Mouse (Mus musculus): ENCODE measurements around the gene Zfp524. TPM values are rescaled to one million over a fixed set of nuclear protein-coding genes. Genes with fewer than 3 reads are reported as not detected.

Zfp524 gene
- polyA plus RNA-seq, 1 experiment = 15.7 TPM

GRCm38 (mm10) chr7:4975455-4975854 is 38.8 kb upstream of the Zfp524 start:
- Histone ChIP-seq H3K36me3 (ENCODE audit: control insufficient read depth, insufficient read depth) (no peaks in the 10 kb centered on the region), H3K27me3 (ENCODE audit: control insufficient read depth, insufficient read depth, insufficient read length) (peaks cover under 1% of the 10 kb centered on the region), H3K79me2 (ENCODE audit: control insufficient read depth, insufficient read depth) (no peaks in the 10 kb centered on the region), H3ac (ENCODE audit: control insufficient read depth, insufficient read length) (no peak overlapping the region), H3K4me3 (no peak overlapping the region), H3K4me2 (ENCODE audit: low read depth) (no peak overlapping the region)
- TF ChIP-seq SRF (IDR thresholded peaks at IDR 0.05; ENCODE audit: control insufficient read depth, insufficient read length, low read depth) (no peak), REST (IDR thresholded peaks at IDR 0.05; ENCODE audit: insufficient read depth, insufficient read length) (no peak)

GRCm38 (mm10) chr7:4976832-4977231 is 37.4 kb upstream of the Zfp524 start:
- Histone ChIP-seq H3ac (ENCODE audit: control insufficient read depth, insufficient read length) (no peak overlapping the region), H3K36me3 (ENCODE audit: control insufficient read depth, insufficient read depth) (no peaks in the 10 kb centered on the region), H3K27me3 (ENCODE audit: control insufficient read depth, insufficient read depth, insufficient read length) (peaks cover 6% of the 10 kb centered on the region), H3K4me2 (ENCODE audit: low read depth) (no peak overlapping the region), H3K4me3 (no peak overlapping the region), H3K79me2 (ENCODE audit: control insufficient read depth, insufficient read depth) (no peaks in the 10 kb centered on the region)
- TF ChIP-seq MAX (IDR thresholded peaks at IDR 0.05; ENCODE audit: low read depth) = no peak
- no peak for TF ChIP-seq USF1 (IDR thresholded peaks at IDR 0.05; ENCODE audit: low read depth)
- TF ChIP-seq MYOG (IDR thresholded peaks at IDR 0.05; ENCODE audit: control insufficient read depth in 1 of 3, insufficient read depth in 1 of 3, insufficient read length in 2 of 3, low read depth in 2 of 3) = no peak
- no peak for TF ChIP-seq TCF12 (IDR thresholded peaks at IDR 0.05; ENCODE audit: insufficient read depth, poor library complexity, severe bottlenecking)
- TF ChIP-seq CEBPB (IDR thresholded peaks at IDR 0.05; ENCODE audit: insufficient read depth, poor library complexity, severe bottlenecking) = no peak
- no peak for TF ChIP-seq REST (IDR thresholded peaks at IDR 0.05; ENCODE audit: insufficient read depth, insufficient read length)

GRCm38 (mm10) chr7:4988250-4988649 is 26.0 kb upstream of the Zfp524 start:
- Histone ChIP-seq H3K79me2 (ENCODE audit: control insufficient read depth, insufficient read depth) (no peaks in the 10 kb centered on the region), H3K36me3 (ENCODE audit: control insufficient read depth, insufficient read depth) (peaks cover 4% of the 10 kb centered on the region)

GRCm38 (mm10) chr7:4993347-4993998 is 20.7 kb upstream of the Zfp524 start:
- Histone ChIP-seq H3K4me2 (ENCODE audit: low read depth) (no peak overlapping the region), H3K79me2 (ENCODE audit: control insufficient read depth, insufficient read depth) (no peaks in the 10 kb centered on the region), H3K36me3 (ENCODE audit: control insufficient read depth, insufficient read depth) (peaks cover 4% of the 10 kb centered on the region), H3K4me3 (no peak overlapping the region), H3ac (ENCODE audit: control insufficient read depth, insufficient read length) (no peak overlapping the region), H3K27me3 (ENCODE audit: control insufficient read depth, insufficient read depth, insufficient read length) (no peaks in the 10 kb centered on the region)
- TF ChIP-seq MAX (IDR thresholded peaks at IDR 0.05; ENCODE audit: low read depth) = no peak
- TF ChIP-seq MYOG (IDR thresholded peaks at IDR 0.05; ENCODE audit: control insufficient read depth in 1 of 3, insufficient read depth in 1 of 3, insufficient read length in 2 of 3, low read depth in 2 of 3) = no peak

More at GRCm38 (mm10) chr7:4988250-4988649, 26.0 kb upstream of the Zfp524 start:
- Histone ChIP-seq H3K4me3 (no peak overlapping the region), H3ac (ENCODE audit: control insufficient read depth, insufficient read length) (no peak overlapping the region), H3K27me3 (ENCODE audit: control insufficient read depth, insufficient read depth, insufficient read length) (peaks cover 6% of the 10 kb centered on the region), H3K4me2 (ENCODE audit: low read depth) (no peak overlapping the region)
- no peak for TF ChIP-seq MYOG (IDR thresholded peaks at IDR 0.05; ENCODE audit: control insufficient read depth in 1 of 3, insufficient read depth in 1 of 3, insufficient read length in 2 of 3, low read depth in 2 of 3)

- Histone ChIP-seq H3ac (ENCODE audit: control insufficient read depth, insufficient read length) (no peak overlapping the region), H3K27me3 (ENCODE audit: control insufficient read depth, insufficient read depth, insufficient read length) (no peaks in the 10 kb centered on the region), H3K4me3 (no peak overlapping the region), H3K4me2 (ENCODE audit: low read depth) (no peak overlapping the region), H3K36me3 (ENCODE audit: control insufficient read depth, insufficient read depth) (peaks cover 4% of the 10 kb centered on the region), H3K79me2 (ENCODE audit: control insufficient read depth, insufficient read depth) (no peaks in the 10 kb centered on the region)
- TF ChIP-seq SRF (IDR thresholded peaks at IDR 0.05; ENCODE audit: control insufficient read depth, insufficient read length, low read depth) = no peak
- TF ChIP-seq TCF12 (IDR thresholded peaks at IDR 0.05; ENCODE audit: insufficient read depth, poor library complexity, severe bottlenecking) = no peak
- TF ChIP-seq CEBPB (IDR thresholded peaks at IDR 0.05; ENCODE audit: insufficient read depth, poor library complexity, severe bottlenecking) = no peak
- no peak for TF ChIP-seq USF1 (IDR thresholded peaks at IDR 0.05; ENCODE audit: low read depth)
- TF ChIP-seq POLR2AphosphoS2 (IDR thresholded peaks at IDR 0.05; ENCODE audit: insufficient read length, low read depth) = no peak
- no peak for TF ChIP-seq MYOD1 (IDR thresholded peaks at IDR 0.05; ENCODE audit: control insufficient read depth in 1 of 3, insufficient read length in 2 of 3, low read depth in 2 of 3)
- TF ChIP-seq MAX (IDR thresholded peaks at IDR 0.05; ENCODE audit: low read depth) = no peak
- TF ChIP-seq MYOG (IDR thresholded peaks at IDR 0.05; ENCODE audit: control insufficient read depth in 1 of 3, insufficient read depth in 1 of 3, insufficient read length in 2 of 3, low read depth in 2 of 3) = no peak
- TF ChIP-seq TCF3 (IDR thresholded peaks at IDR 0.05; ENCODE audit: insufficient read length, low read depth) = no peak
Observed at GRCm38 (mm10) chr7:4993999-4994788, 20.0 kb upstream of the Zfp524 start.
